Mouse (Mus musculus) CD4-positive, CD25-positive, alpha-beta regulatory T cell, adult 4 months (primary cell): Measurements from ENCODE around the gene Gm1330. TPM values are rescaled to one million over a fixed set of nuclear protein-coding genes. Genes with fewer than 3 reads are reported as not detected.
"Not testable (repeated sequence)": the region's sequence is repeated elsewhere in the genome, so short reads cannot be mapped to it uniquely, and the experiment has no call there.

Experiments
- ATAC-seq: one replicate; pipeline ENCODE4 v1.8.0; 2017
- polyA plus RNA-seq, 2 experiments: library from polyadenylated mRNA; unstranded; fragments of 100-300 nt; shearing (Covaris generic); gene quantifications; one replicate each; pipeline ENCODE4 v1.2.1; 2017

Gene Gm1330
- polyA plus RNA-seq: not detected

GRCm38 (mm10) chr2:149003151-149003550, at the start of gene Gm1330:
Gene Gm1330, minus strand, starts transcription at chr2:149003251.
- ATAC-seq: no peak

GRCm38 (mm10) chr2:149017137-149017536, 14.1 kb upstream of the Gm1330 start, which contains the start of gene Gm10750:
Gene Gm10750, minus strand, starts transcription at chr2:149017237.
- ATAC-seq: not testable (repeated sequence)

GRCm38 (mm10) chr2:149004826-149005225, 1.8 kb upstream of the Gm1330 start:
- ATAC-seq: no peak

- no peak for ATAC-seq
Observed at GRCm38 (mm10) chr2:148995133-148995532, 7.9 kb downstream of the Gm1330 start.

Other genes with a start within 250 kb of the Gm1330 start
- gene Cst11, start 231.8 kb downstream of the Gm1330 start, polyA plus RNA-seq: not detected
- gene 8030411F24Rik, start 221.2 kb downstream of the Gm1330 start, polyA plus RNA-seq: not detected
- gene Cst12, start 213.9 kb downstream of the Gm1330 start, polyA plus RNA-seq: not detected
- gene Cst8, start 204.5 kb downstream of the Gm1330 start, polyA plus RNA-seq: not detected
- gene Cst13, start 183.2 kb downstream of the Gm1330 start, polyA plus RNA-seq: not detected
- not detected for gene Cst9, start 168.1 kb downstream of the Gm1330 start, polyA plus RNA-seq
- not detected for gene 9230104L09Rik, start 138.2 kb downstream of the Gm1330 start, polyA plus RNA-seq
- gene Cst3, start 127.6 kb downstream of the Gm1330 start, polyA plus RNA-seq: 100 to 1,000 TPM; 159 to 175 TPM
- not detected for gene Gm10750, start 14.0 kb upstream of the Gm1330 start, polyA plus RNA-seq